In genomic region chrX:93831561-93832336, GRCm38 (mm10) we compare ENCODE assay signal across 8 mouse cellular contexts. TPM values are rescaled to one million over a fixed set of nuclear protein-coding genes. Genes with fewer than 3 reads are reported as not detected.
A peak's percentile ranks its signal among the peaks of the same experiment; 100 is the strongest.
DNase-seq lines count a peak whose midpoint lies in the region; ATAC-seq and TF ChIP-seq lines count a peak whose summit lies in the region.

Pdk3 (minus strand) TSS chrX:93832201.

- H3K27ac ChIP-seq in forebrain, embryonic 12.5 days: peak within 1 kb of the TSS; percentile 77
- H3K27ac ChIP-seq in heart, postnatal 0 days (ENCODE audit: low read depth): peak within 1 kb of the TSS; percentile 83
- H3K27ac ChIP-seq in liver, postnatal 0 days (ENCODE audit: low read depth): peak within 1 kb of the TSS; percentile 64
- peak within 1 kb of the TSS; percentile 57 for H3K27ac ChIP-seq in neural tube, embryonic 14.5 days (ENCODE audit: low read depth, low read length)

- no peaks in the 10 kb centered on the region for H3K9me3 ChIP-seq in E14TG2a.4 (ENCODE audit: low read length)
- H3K9me3 ChIP-seq in forebrain, embryonic 12.5 days: no peaks in the 10 kb centered on the region
- H3K9me3 ChIP-seq in heart, postnatal 0 days (replicated peaks; ENCODE audit: control insufficient read depth, low read length): no peaks in the 10 kb centered on the region
- no peaks in the 10 kb centered on the region for H3K9me3 ChIP-seq in liver, postnatal 0 days (ENCODE audit: low read length)
- no peaks in the 10 kb centered on the region for H3K9me3 ChIP-seq in neural tube, embryonic 14.5 days (ENCODE audit: control insufficient read depth, low read length)

- H3K36me3 ChIP-seq in E14TG2a.4 (ENCODE audit: insufficient read depth, low read length): no peaks in the 10 kb centered on the region
- H3K36me3 ChIP-seq in forebrain, embryonic 12.5 days (replicated peaks): no peaks in the 10 kb centered on the region
- H3K36me3 ChIP-seq in heart, postnatal 0 days (replicated peaks; ENCODE audit: control insufficient read depth, insufficient read depth, low read length): no peaks in the 10 kb centered on the region
- no peaks in the 10 kb centered on the region for H3K36me3 ChIP-seq in liver, postnatal 0 days (replicated peaks; ENCODE audit: insufficient read depth, low read length)
- no peaks in the 10 kb centered on the region for H3K36me3 ChIP-seq in neural tube, embryonic 14.5 days (ENCODE audit: control insufficient read depth, insufficient read depth, low read length)

- peak within 1 kb of the TSS; percentile 65 for H3K9ac ChIP-seq in forebrain, embryonic 12.5 days
- H3K9ac ChIP-seq in heart, postnatal 0 days (replicated peaks; ENCODE audit: low read depth, low read length): peak within 1 kb of the TSS; percentile 67
- H3K9ac ChIP-seq in liver, postnatal 0 days (replicated peaks): peak within 1 kb of the TSS; percentile 68
- peak within 1 kb of the TSS; percentile 56 for H3K9ac ChIP-seq in neural tube, embryonic 14.5 days (replicated peaks; ENCODE audit: low read depth, low read length)

- H3K4me1 ChIP-seq in E14TG2a.4 (replicated peaks; ENCODE audit: low read depth, low read length): peaks cover 7% of the 10 kb centered on the region
- H3K4me1 ChIP-seq in forebrain, embryonic 12.5 days: peaks cover 4% of the 10 kb centered on the region; the same call in 1 of the 2 replicates
- H3K4me1 ChIP-seq in heart, postnatal 0 days (ENCODE audit: control insufficient read depth, insufficient read depth): no peaks in the 10 kb centered on the region
- H3K4me1 ChIP-seq in liver, postnatal 0 days (ENCODE audit: insufficient read depth): no peaks in the 10 kb centered on the region; the same call in 1 of the 2 replicates
- no peaks in the 10 kb centered on the region for H3K4me1 ChIP-seq in neural tube, embryonic 14.5 days (ENCODE audit: control insufficient read depth, insufficient read depth, low read length)

- peak within 1 kb of the TSS; percentile 58 for H3K4me2 ChIP-seq in forebrain, embryonic 12.5 days
- H3K4me2 ChIP-seq in heart, postnatal 0 days (ENCODE audit: low read depth, low read length): peak within 1 kb of the TSS; percentile 62
- H3K4me2 ChIP-seq in liver, postnatal 0 days (ENCODE audit: low read depth, low read length): peak within 1 kb of the TSS; percentile 78
- peak within 1 kb of the TSS; percentile 55 for H3K4me2 ChIP-seq in neural tube, embryonic 14.5 days (ENCODE audit: low read depth, low read length)

- 33% methylated on average over 51 of the region's 68 CpGs for WGBS in forebrain, embryonic 12.5 days
- WGBS in heart, postnatal 0 days: 20% methylated on average over 46 of the region's 68 CpGs
- WGBS in large intestine, adult 2 months: 30% methylated on average over 66 of the region's 68 CpGs
- WGBS in liver, postnatal 0 days (ENCODE audit: insufficient replicate concordance): 22% methylated on average over 39 of the region's 68 CpGs
- 22% methylated on average over 51 of the region's 68 CpGs for WGBS in neural tube, embryonic 14.5 days

- TF ChIP-seq CTCF in E14TG2a.4 (conservative IDR thresholded peaks at IDR 0.05; ENCODE audit: low read length): no peak
- TF ChIP-seq CTCF in heart, postnatal 0 days (IDR thresholded peaks at IDR 0.05; ENCODE audit: low read depth): no peak
- TF ChIP-seq CTCF in liver, postnatal 0 days (IDR thresholded peaks at IDR 0.05; ENCODE audit: low read depth): no peak

- H3K27me3 ChIP-seq in E14TG2a.4 (ENCODE audit: insufficient read depth, low read length): no peaks in the 10 kb centered on the region; the same call in 1 of the 2 replicates
- H3K27me3 ChIP-seq in forebrain, embryonic 12.5 days: no peaks in the 10 kb centered on the region
- H3K27me3 ChIP-seq in heart, postnatal 0 days (ENCODE audit: control insufficient read depth, insufficient read depth, low read length): no peaks in the 10 kb centered on the region
- H3K27me3 ChIP-seq in liver, postnatal 0 days (ENCODE audit: insufficient read depth, low read length): no peaks in the 10 kb centered on the region
- H3K27me3 ChIP-seq in neural tube, embryonic 14.5 days (ENCODE audit: control insufficient read depth, insufficient read depth, low read length): no peaks in the 10 kb centered on the region

- ATAC-seq in forebrain, embryonic 12.5 days (ENCODE audit: low FRiP score): peak; percentile 98
- peak; percentile 94 for ATAC-seq in heart, postnatal 0 days (ENCODE audit: insufficient read depth, low read depth)
- ATAC-seq in liver, postnatal 0 days: peak; percentile 93
- ATAC-seq in neural tube, embryonic 14.5 days (ENCODE audit: low read depth): peak; percentile 99

- DNase-seq in c-Kit-positive CD71-positive TER-119-positive erythroid progenitor cells, embryonic 14.5 days (ENCODE audit: low spot score): peak; percentile 70
- DNase-seq in heart, postnatal 0 days (ENCODE audit: low spot score): peak; percentile 60
- DNase-seq in large intestine, adult 2 months (ENCODE audit: low read depth, low spot score): peak; percentile 25
- DNase-seq in liver, postnatal 0 days: peak; percentile 75
- peak; percentile 81 for DNase-seq in testis, postnatal 10 days (ENCODE audit: low spot score)

- no peak for TF ChIP-seq EP300 in heart, postnatal 0 days (IDR thresholded peaks at IDR 0.05; ENCODE audit: low read depth)
- no peak for TF ChIP-seq EP300 in liver, postnatal 0 days (IDR thresholded peaks at IDR 0.05; ENCODE audit: low read depth)

- H3K4me3 ChIP-seq in E14TG2a.4 (replicated peaks; ENCODE audit: low read length): peak within 1 kb of the TSS; percentile 85
- peak within 1 kb of the TSS; percentile 55 for H3K4me3 ChIP-seq in forebrain, embryonic 12.5 days (replicated peaks)
- peak within 1 kb of the TSS; percentile 62 for H3K4me3 ChIP-seq in heart, postnatal 0 days (ENCODE audit: low read depth, low read length)
- H3K4me3 ChIP-seq in liver, postnatal 0 days (ENCODE audit: low read depth, low read length): peak within 1 kb of the TSS; percentile 67
- peak within 1 kb of the TSS; percentile 52 for H3K4me3 ChIP-seq in neural tube, embryonic 14.5 days (ENCODE audit: low read depth, low read length)

RNA-seq across cellular contexts. Expression of gene Pdk3, which starts in this region (rescaled TPM):
- 48.6 and 54.4 TPM in 2 replicates for polyA plus RNA-seq in forebrain, embryonic 12.5 days (2016; fragmentation: Nextera tagmentation; extraction: Ambion mirVana)
- 70.6 and 79.8 TPM in 2 replicates for total RNA-seq in heart, postnatal 0 days (2014; rRNA removed; ENCODE audit: low replicate concordance)
- 74.1 and 76.7 TPM in 2 replicates for polyA plus RNA-seq in heart, postnatal 0 days (2015; fragmentation: Nextera tagmentation; extraction: Ambion mirVana)
- polyA plus RNA-seq in large intestine, adult 2 months (2012; rRNA removed): 19.7 and 21.3 TPM in 2 replicates
- polyA plus RNA-seq in liver, postnatal 0 days (2015; fragmentation: Nextera tagmentation; extraction: Ambion mirVana): 14.9 and 15.2 TPM in 2 replicates
- polyA plus RNA-seq in neural tube, embryonic 14.5 days (2014; fragmentation: Nextera tagmentation; extraction: Ambion mirVana): 22.5 and 27.1 TPM in 2 replicates

Comparison
In these comparisons a context has a peak if more than half of its experiments do, and no peak if none do; other contexts are left out.
1. Peak in every context shown above with its lines: DNase-seq, ATAC-seq, H3K4me3 ChIP-seq and H3K27ac ChIP-seq.
2. DNase-seq: peak in every context shown above with its lines; median percentile 81 in testis, postnatal 10 days; 75 in liver, postnatal 0 days; 70 in c-Kit-positive CD71-positive TER-119-positive erythroid progenitor cells, embryonic 14.5 days; 60 in heart, postnatal 0 days; 25 in large intestine, adult 2 months.